In genomic region chr6:91574414-91574813, GRCm38 (mm10) we compare ENCODE assay signal across 25 mouse cellular contexts.
"Had no signal": no experiment of that assay in that cellular context is flagged by ENCODE, and none has a peak within 500 bp of the region (broad histone marks: within the 10 kb centered on the region; RNA-seq: fewer than 3 reads in every experiment).

No protein-coding gene starts in this region.

- H3K27ac ChIP-seq: heart, adult 2 months; heart, embryonic 13.5 days; heart, embryonic 15.5 days; hindbrain, embryonic 13.5 days; hindbrain, embryonic 15.5 days; hindbrain, postnatal 0 days; limb, embryonic 10.5 days; limb, embryonic 12.5 days; liver, embryonic 13.5 days had no signal

- H3K9me3 ChIP-seq: heart, embryonic 13.5 days; heart, embryonic 15.5 days; hindbrain, embryonic 13.5 days; hindbrain, embryonic 15.5 days; limb, embryonic 10.5 days; limb, embryonic 12.5 days; liver, embryonic 13.5 days had no signal

- DNase-seq: forebrain, postnatal 0 days; gastrocnemius, postnatal 10 days; gastrocnemius, postnatal 36 days; heart, adult 11 months; heart, adult 2 months; heart, postnatal 14 days; heart, postnatal 36 days; kidney, adult 18-20 months; kidney, adult 8-10 months; kidney, postnatal 10 days; kidney, postnatal 25 days; kidney, postnatal 4 days; layer of hippocampus, adult 9-11 months; layer of hippocampus, postnatal 36 days; liver; liver, embryonic 13.5 days had no signal

- H3K27me3 ChIP-seq: hindbrain, embryonic 13.5 days; hindbrain, embryonic 15.5 days; liver, embryonic 13.5 days had no signal

- H3K4me1 ChIP-seq: hindbrain, embryonic 15.5 days; limb, embryonic 10.5 days; limb, embryonic 12.5 days; liver, embryonic 13.5 days had no signal

- H3K4me3 ChIP-seq: heart, adult 2 months; heart, embryonic 13.5 days; heart, embryonic 15.5 days; hindbrain, embryonic 13.5 days; hindbrain, embryonic 15.5 days; limb, embryonic 10.5 days; limb, embryonic 12.5 days; liver, embryonic 13.5 days had no signal

- H3K9ac ChIP-seq: forebrain, postnatal 0 days; heart, embryonic 13.5 days; heart, embryonic 15.5 days; hindbrain, embryonic 13.5 days; hindbrain, embryonic 15.5 days; limb, embryonic 12.5 days; liver, embryonic 13.5 days had no signal

- H3K4me2 ChIP-seq: heart, embryonic 11.5 days; heart, embryonic 13.5 days; heart, embryonic 15.5 days; hindbrain, embryonic 13.5 days; hindbrain, embryonic 15.5 days; limb, embryonic 12.5 days; liver, embryonic 11.5 days; liver, embryonic 13.5 days had no signal

- ATAC-seq: forebrain, postnatal 0 days; hindbrain, postnatal 0 days had no signal

- H3K36me3 ChIP-seq: heart, embryonic 13.5 days; heart, embryonic 15.5 days; hindbrain, embryonic 13.5 days; hindbrain, embryonic 15.5 days; limb, embryonic 10.5 days; limb, embryonic 12.5 days; liver, embryonic 13.5 days had no signal
